Mouse (Mus musculus): ENCODE results near the gene Afg3l1. TPM values are rescaled to one million over a fixed set of nuclear protein-coding genes. Genes with fewer than 3 reads are reported as not detected.
"Not testable (repeated sequence)": the region's sequence is repeated elsewhere in the genome, so short reads cannot be mapped to it uniquely, and the experiment has no call there.

Gene Afg3l1
- polyA plus RNA-seq, 3 experiments from 2014 or later: 32.6 to 47.7 (median 36.1) TPM

DNA sequence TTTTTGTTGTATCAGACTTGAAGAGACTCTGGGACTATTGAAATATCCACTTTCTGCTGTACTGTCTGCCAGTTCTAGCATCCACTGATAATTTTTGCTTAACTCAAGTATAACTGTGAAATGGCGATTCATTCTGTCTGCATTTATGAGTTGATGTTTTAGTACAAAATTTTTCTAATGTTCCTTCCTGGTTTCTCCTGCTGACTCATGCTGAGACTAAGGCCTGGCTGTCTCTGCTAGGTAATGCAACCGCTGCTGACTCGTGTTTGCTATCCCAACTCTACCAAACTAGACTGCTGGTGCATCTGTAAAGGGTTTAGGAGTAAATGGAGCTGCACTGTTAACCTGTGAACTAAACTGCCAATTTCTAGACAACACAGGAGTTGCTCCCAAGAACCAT lies 10.2 kb upstream of the Afg3l1 start:
- ATAC-seq: no peak

GRCm38 (mm10) chr8:123472991-123473390 lies 4.7 kb upstream of the Afg3l1 start:
- ATAC-seq: not testable (repeated sequence)

DNA sequence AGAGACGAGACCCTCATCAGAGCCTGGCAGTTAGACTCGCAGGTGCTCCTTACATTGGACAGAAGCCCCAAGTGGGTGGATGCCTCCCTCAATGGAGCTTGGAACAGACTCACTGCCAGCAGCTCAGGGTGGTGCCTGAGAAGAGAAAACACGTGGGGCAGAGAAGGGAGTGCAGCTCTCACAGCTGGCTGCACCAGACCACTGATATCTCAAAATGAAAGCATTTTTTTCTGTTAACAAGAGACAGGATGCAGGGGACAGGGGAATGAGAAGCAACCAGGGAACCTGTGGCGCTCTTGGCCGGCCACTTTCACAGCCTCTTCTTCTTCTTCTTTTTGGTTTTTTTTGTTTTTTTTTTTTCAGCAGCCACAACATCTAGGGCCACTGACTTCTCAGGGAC lies 3.2 kb upstream of the Afg3l1 start:
- ATAC-seq: not testable (repeated sequence)

GRCm38 (mm10) chr8:123476911-123477736 lies 579 bp upstream of the Afg3l1 start:
- peak; percentile 27 for ATAC-seq

DNA sequence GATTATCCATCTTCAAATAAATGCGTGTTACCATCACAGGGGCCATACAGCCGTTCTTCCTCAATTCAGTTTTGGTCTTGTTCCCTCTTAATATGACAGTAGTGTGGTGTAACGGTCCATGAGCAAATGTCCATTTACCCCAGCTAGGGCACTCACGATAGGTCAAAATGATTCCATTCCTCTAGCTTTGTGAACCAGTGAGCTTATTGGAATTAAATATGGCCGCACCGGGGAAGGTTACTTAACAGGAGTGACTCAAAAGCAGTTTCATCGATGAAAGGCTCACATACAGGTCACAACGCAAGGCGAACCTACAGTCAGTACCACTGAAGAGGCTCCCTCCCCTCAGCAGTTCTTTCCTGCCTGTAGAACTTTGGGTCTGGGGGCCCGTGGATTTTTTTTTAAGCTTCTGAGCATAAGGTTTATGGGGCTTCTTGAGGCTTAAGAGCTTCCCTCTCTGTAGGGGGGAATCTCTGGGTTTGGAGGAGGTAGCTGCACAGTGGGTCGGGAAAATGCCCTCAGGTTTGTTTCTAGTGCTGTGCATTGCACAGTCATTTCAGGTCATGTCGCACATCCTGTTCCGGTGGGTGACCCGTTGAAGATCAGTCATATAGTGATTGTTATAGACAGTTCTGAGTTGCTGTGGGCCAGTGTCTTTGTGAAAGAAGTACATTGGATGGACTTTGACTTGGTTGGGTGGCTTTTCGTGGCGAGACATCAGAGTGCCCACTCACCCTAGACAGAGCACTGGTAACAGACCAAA lies 934 bp downstream of the Afg3l1 start:
- peak; percentile 70 for ATAC-seq

- ATAC-seq: no peak
These were observed 4.9 kb downstream of the Afg3l1 start for GRCm38 (mm10) chr8:123482627-123483026.

DNA sequence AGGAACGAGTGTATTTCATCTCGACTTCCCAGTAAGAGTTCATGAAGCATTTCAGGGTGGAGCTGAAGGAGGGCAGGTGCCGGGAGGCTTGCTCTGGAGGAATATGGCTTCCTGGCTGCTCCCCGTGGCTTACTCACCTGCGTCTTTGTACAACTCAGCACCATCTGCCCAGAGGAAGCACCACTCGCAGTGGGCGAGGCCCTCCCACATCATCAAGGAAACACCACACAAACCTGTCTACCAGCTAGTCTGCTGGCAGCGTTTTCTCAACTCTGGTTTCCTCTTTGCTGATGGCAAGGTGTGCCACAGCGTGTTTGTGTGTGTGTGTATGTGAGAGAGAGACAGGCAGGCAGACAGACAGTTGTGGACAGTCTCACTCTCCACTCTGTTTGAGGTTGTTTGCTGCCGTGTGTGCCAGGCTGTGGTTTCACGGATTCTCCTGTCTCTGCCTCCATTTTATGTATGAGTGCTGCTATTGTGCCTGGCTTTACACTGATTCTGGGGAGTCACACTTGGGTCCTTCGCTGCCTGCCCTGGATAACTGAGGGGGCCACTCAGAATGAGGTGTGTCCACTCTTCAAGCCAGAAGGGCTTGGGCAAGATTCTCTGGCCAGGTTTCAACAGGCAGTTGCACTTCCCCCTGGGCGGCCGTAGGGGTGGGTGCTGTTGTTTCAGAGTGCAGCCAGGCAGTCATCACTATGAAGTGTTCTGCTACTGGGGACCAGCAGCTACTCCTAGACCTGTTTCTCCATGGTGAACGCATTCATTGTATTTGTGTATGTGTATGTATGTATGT lies 13.8 kb downstream of the Afg3l1 start:
- no peak for ATAC-seq

DNA sequence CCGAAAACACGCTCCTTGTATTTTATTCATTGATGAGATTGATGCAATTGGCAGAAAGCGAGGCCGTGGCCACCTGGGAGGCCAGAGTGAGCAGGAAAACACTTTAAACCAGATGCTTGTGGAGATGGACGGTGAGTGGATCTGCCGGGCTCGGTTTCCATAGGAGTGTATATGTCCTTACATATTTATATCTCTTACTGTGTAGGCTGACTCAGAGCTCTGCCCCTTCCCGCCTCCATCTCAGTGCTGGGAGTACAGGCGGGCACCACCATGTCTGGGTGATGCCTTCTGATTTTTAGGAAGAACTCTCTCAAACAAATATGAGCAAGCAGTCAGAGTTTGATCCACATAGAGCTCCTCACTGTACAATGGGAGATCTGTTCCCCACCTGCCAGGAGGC lies 15.2 kb downstream of the Afg3l1 start:
- ATAC-seq: no peak

DNA sequence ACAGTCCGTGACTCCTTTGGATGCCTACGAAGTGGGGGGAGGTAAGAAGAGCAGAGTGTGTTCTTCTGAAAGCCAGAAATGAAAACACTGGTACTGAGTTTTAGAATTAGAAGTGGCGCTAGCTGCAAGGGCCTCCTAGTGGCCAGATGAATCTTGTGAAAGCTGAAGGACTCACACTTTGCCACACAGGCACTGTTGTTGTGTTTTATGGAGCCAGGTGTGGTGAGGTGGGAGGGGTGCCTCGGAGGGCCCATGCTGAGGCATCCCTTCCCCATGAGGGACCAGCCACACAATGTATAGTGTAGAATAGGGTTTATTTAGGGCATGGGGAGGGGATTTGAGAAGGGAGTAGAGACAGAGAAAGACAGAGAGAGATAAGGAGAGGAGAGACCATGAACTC lies 20.0 kb downstream of the Afg3l1 start:
- no peak for ATAC-seq

DNA sequence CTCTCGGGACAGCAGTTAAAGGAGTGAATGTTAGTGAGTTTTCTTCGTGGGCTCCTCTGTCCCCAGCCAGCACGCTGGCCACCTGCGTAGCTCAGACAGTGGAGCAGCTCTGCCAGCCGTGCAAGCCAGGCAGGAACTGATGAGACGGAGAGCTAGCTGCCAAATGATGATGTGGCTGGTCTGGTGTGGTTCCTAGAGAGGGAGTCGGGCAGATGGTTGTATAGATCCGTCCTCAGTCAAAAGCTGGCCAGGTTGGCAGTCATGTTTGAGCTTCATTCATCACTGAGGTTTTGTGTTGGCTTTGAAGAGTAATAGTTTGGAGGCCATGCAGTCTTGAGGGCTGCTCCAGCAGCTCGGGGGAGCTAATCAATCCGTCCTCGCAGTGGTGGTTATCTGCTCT lies 21.3 kb downstream of the Afg3l1 start:
- ATAC-seq: no peak

DNA sequence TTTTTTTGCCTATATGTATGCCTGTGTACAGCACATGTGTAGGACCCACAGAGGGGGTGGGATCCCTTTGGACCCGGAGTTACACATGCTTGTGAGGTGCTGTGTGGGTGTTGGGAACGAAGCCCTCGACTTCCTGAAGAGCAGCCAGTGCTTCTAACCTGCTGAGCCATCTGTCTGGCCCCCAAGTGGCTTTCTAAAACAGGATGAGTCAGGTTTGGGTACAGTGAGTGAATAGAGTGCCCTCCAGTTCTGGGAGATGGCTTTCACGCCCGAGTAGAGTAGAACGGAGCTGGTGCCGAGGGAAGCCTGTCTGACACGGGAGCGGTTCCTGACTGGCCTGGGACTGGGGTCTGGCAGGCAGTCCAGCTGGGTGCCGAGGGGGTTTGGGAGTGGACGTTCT lies 21.9 kb downstream of the Afg3l1 start:
- no peak for ATAC-seq

DNA sequence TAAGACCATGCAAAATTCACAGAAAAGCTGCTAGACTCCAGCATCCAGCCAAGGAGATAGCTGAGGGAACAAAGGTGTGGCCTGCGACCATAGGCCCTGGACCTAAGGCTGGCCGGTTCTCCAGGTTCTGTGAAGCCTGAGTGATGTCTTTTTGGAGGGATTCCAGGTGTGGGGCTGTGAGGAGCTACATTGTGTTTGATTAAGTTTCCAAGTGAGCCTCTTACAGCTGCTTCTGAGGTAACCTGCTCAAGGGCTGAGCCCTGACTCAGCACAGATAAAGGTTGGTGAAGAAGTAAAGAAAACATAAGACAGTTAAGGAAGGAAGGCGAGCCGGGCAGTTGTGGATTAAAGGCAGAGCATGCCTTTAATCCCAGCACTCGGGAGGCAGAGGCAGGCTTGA lies 24.5 kb downstream of the Afg3l1 start:
- no peak for ATAC-seq

DNA sequence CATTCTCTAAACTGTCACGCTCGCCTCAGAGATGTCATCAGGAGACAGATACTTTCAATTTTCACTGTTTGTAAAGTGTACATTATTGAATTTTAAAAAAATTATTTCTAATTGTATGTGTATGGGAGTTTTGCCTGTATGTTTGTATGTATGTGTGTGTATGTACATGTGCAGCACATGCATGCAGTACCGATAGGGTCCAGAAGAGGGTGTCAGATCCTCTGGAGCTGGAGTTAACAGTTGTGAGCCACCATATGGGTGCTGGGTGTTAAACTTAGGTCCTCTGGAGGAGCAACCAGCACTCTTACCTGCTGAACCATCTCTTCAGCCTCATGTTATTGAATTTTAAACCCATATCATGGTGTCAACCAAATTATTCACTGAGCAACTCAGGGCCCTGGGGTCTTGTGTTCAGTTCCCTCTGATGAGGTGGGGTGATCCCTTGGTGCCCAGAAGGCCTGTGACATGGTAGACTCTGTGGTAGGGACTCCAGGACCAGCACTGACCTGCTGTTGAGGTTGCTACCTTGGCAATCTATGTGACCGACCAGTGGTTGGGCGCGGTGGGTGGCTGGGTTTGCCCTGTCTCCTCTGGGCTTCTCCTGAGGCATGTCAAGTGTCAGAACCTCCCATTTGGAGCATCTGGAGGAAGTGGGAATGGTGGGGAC lies 26.2 kb downstream of the Afg3l1 start:
- no peak for ATAC-seq

- no peak for ATAC-seq
These were observed 27.0 kb downstream of the Afg3l1 start for GRCm38 (mm10) chr8:123504591-123505195.

DNA sequence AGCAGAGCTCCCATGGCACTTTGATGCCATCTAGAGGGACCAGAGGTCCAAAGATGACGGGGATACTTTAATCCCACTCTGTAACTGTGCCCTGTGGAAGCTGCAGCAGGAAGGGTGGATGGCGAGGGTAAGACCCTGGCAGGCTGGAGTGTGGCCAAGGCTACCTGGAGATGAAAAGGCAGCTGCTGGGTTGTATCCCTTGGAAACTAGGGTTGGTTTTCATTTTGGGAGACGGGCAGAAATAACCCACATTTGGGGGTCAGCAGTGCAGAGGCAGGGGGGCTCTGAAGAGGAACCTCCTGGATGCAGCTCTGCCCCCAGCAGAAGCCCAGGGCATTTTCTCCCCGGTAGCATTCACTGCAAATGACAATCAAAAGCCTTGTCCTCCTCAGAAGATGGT lies 27.6 kb downstream of the Afg3l1 start:
- ATAC-seq: no peak

DNA sequence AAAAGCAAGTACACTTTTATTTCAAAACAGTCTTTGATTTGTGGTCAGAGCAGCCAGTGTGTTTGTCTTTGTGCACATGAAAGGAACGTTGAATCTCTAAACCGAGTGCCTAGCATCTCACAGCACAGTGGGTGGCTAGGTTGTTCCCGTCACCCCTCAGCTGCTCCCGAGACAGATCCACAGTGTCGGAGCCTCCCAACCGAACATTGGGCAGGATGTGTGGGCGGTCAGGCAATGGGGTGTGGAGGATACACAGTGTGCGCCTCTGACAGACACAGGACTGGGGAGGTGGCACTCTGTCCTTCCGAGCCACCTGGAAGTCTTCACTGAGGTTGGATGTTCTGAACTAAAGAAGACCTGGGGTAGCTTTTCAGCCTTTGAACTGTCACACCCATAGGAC lies 28.0 kb downstream of the Afg3l1 start:
- ATAC-seq: no peak

GRCm38 (mm10) chr8:123507153-123507552 lies 29.4 kb downstream of the Afg3l1 start:
- ATAC-seq: no peak

DNA sequence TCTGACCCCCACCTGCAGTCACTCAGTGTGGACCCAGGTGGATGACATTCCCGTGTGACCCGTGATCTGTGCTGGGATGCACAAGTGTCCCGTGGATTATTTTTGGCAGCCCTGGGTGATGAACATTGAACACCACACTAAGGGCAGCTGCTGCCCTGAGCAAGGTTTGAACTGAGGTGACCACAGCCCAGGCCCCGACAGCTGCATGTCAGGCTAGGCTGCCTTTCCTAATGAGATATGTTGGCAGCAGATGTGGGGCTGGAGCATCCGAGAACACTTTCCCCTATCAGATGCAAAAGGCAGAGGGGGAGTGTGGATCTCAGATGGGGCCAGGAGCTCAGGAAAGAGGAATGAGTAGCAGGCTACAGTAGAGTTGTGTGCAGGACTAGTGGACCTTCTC lies 33.1 kb downstream of the Afg3l1 start:
- no peak for ATAC-seq

- ATAC-seq: no peak
These were observed 36.4 kb downstream of the Afg3l1 start for GRCm38 (mm10) chr8:123514136-123514535.

DNA sequence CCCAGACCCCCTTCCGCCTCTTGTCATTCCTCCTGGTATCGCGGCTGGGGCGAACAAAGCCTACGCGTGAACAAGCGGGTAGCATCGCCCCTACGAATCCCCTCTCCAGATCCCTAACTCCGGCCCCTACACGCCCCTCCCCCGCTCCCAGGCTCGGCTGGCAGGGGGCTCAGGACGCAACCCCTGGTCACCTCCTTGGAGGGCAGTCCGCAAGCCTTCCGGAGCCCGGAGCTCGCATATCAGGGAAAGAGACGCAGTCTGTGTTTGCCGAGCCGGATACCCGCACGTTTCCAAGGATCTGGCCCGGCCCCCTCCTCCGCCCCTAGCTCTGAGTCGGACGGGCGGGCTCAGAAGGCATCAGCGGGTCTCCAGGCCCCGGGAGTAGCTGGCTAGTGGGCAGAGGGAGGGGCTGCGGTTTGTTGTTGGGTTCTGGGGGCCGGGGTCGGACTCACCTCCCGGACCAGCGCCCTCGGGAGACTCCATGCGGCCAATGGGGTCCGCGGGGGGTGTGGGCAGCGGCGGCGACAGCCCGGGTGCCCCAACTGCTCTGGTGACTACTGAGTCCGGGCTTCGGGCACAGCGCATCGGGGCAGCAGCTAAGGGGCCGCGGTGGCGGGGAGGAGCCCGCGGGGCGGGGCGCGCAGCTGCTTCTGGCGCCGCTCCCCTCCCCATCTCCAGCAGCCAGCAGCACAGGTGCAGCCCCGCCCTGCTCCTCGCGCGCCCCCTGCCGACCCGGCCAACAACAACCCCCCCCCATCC lies 37.3 kb downstream of the Afg3l1 start, which contains the start of gene Dbndd1:
Gene Dbndd1 (minus strand): TSS at position 683 of the 759 bp plus-strand sequence.
- no peak for ATAC-seq

- no peak for ATAC-seq
These were observed 37.8 kb downstream of the Afg3l1 start for GRCm38 (mm10) chr8:123515540-123515897.
